Mouse (Mus musculus) C2C12 (cell line): ENCODE measurements around the gene Hoxb7.

Experiments
- CEBPB ChIP-seq: IDR thresholded peaks from one replicate; pipeline ENCODE4 v1.6.1; 2011; ENCODE audit warnings: low read depth, mild to moderate bottlenecking, control low read depth, moderate library complexity
- CTCF ChIP-seq: IDR thresholded peaks from one replicate; pipeline ENCODE4 v1.5.1; 2011; ENCODE audit not compliant: control insufficient read depth, insufficient read depth, insufficient read length
- FOSL1 ChIP-seq: IDR thresholded peaks from one replicate; pipeline ENCODE4 v1.8.0; 2011; ENCODE audit warnings: mild to moderate bottlenecking, low read length; ENCODE audit not compliant: poor library complexity, insufficient read depth, severe bottlenecking
- MAX ChIP-seq: IDR thresholded peaks from one replicate; pipeline ENCODE4 v1.6.1; 2011; ENCODE audit warnings: mild to moderate bottlenecking, control low read depth
- MYOD1 ChIP-seq: IDR thresholded peaks from one replicate; pipeline ENCODE4 v1.6.1; 2011; ENCODE audit warnings: low read depth; ENCODE audit not compliant: control insufficient read depth, insufficient read length
- MYOG ChIP-seq: IDR thresholded peaks from one replicate; pipeline ENCODE4 v1.6.1; 2011; ENCODE audit not compliant: control insufficient read depth, insufficient read length; ENCODE audit errors: extremely low read depth
- USF1 ChIP-seq: IDR thresholded peaks from one replicate; pipeline ENCODE4 v1.6.1; 2011; ENCODE audit warnings: low read depth, mild to moderate bottlenecking, control low read depth, moderate library complexity

GRCm38 (mm10) chr11:96286739-96287385 lies 439 bp downstream of the Hoxb7 start:
- TF ChIP-seq MYOG: no peak
- TF ChIP-seq CTCF: no peak
- no peak for TF ChIP-seq MYOD1
- TF ChIP-seq USF1: no peak
- no peak for TF ChIP-seq FOSL1
- TF ChIP-seq MAX: no peak
- no peak for TF ChIP-seq CEBPB
